Mouse (Mus musculus) ES-E14 (cell line): ENCODE measurements around the gene 4930502E18Rik.

Experiments
- HCFC1 ChIP-seq: IDR thresholded peaks from 2 replicates; pipeline ENCODE4 v1.6.1; 2012; ENCODE audit warnings: low read length, inconsistent platforms, borderline replicate concordance; ENCODE audit not compliant: insufficient read depth
- MAFK ChIP-seq: IDR thresholded peaks from 2 replicates; pipeline ENCODE4 v1.6.1; 2014; ENCODE audit warnings: mild to moderate bottlenecking, low read depth, low read length, inconsistent platforms; ENCODE audit not compliant: insufficient read depth
- ZNF384 ChIP-seq: IDR thresholded peaks from 2 replicates; pipeline ENCODE4 v1.6.1; 2012; ENCODE audit warnings: low read depth, low read length, inconsistent platforms

- TF ChIP-seq HCFC1 (no peak), ZNF384 (no peak), MAFK (no peak)
These were observed 51.6 kb downstream of the 4930502E18Rik start, which contains the start of gene Zfp36l3 for GRCm38 (mm10) chrX:53776276-53776675.
